Mouse (Mus musculus) olfactory bulb, adult 2 months (tissue): ENCODE data around the gene Gm39566. TPM values are rescaled to one million over a fixed set of nuclear protein-coding genes. Genes with fewer than 3 reads are reported as not detected.
A peak's percentile ranks its signal among the peaks of the same experiment; 100 is the strongest.

ENCODE experiments used
- H3K27ac ChIP-seq: fragments of 200-500 bp; 2 replicates; pipeline ENCODE4 v1.5.1; 2012; ENCODE audit warnings: low read depth, low read length; ENCODE audit not compliant: insufficient read depth
- H3K4me1 ChIP-seq: fragments of 200-500 bp; 2 replicates; pipeline ENCODE4 v1.6.1; 2012; ENCODE audit warnings: low read length; ENCODE audit not compliant: control insufficient read depth, insufficient read depth
- H3K4me3 ChIP-seq: fragments of 200-500 bp; 2 replicates; pipeline ENCODE4 v1.5.1; 2012; ENCODE audit warnings: mild to moderate bottlenecking, low read depth, low read length, moderate library complexity; ENCODE audit not compliant: insufficient read depth
- CTCF ChIP-seq: fragments of 200-500 bp; IDR thresholded peaks from 2 replicates; pipeline ENCODE4 v1.5.1; 2012; ENCODE audit warnings: low read depth, mild to moderate bottlenecking, low read length, moderate library complexity; ENCODE audit not compliant: insufficient read depth
- POLR2A ChIP-seq: fragments of 200-500 bp; IDR thresholded peaks from 2 replicates; pipeline ENCODE4 v1.6.1; 2012; ENCODE audit warnings: mild to moderate bottlenecking, low read depth, low read length, moderate library complexity; ENCODE audit not compliant: insufficient read depth
- WGBS: fragments of 180-500 bp; shearing (Covaris S2); methylation state at CpG from one replicate; pipeline ENCODE4 v1.1.7; 2018; 5-methylcytosine and 5-hydroxymethylcytosine counted together
- polyA plus RNA-seq: library from polyadenylated mRNA; stranded (reverse); fragments of >200 nt; gene quantifications from 2 replicates; pipeline ENCODE4 v1.2.4, GENCODE M21; 2012; ENCODE audit warnings: low replicate concordance; ENCODE audit not compliant: missing spikeins, insufficient read depth, insufficient read length

Gene Gm39566
- polyA plus RNA-seq, 1 experiment = not detected

- H3K4me3 ChIP-seq = no peak overlapping the region
- 63% methylated on average over 10 of the region's 10 CpGs for WGBS
- H3K4me1 ChIP-seq = peaks cover 15% of the 10 kb centered on the region
- no peak for TF ChIP-seq POLR2A
- TF ChIP-seq CTCF = no peak
- H3K27ac ChIP-seq = no peak overlapping the region
Observed at GRCm38 (mm10) chr11:69775716-69776115, 39.4 kb downstream of the Gm39566 start.

GRCm38 (mm10) chr11:69774961-69775360, 40.1 kb downstream of the Gm39566 start:
- H3K27ac ChIP-seq = no peak overlapping the region
- 62% methylated on average over 5 of the region's 5 CpGs for WGBS
- no peak overlapping the region for H3K4me3 ChIP-seq

DNA sequence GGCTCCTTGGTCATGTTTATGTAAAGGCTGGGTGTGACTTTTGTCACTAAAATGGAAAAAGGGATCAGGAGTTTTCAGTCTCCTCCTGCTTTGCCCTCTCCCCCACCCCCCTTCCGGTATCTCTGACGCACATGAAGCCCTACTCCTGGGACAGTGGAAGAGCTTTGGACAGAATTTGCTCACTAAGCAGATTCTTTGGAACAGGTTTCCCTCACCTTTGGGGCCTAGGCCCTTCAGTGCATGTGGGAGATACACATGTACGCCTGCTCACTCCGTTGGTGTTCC, 47.5 kb downstream of the Gm39566 start:
- Histone ChIP-seq H3K27ac (no peak overlapping the region), H3K4me3 (peak overlapping the region; percentile 99; the same call in 1 of the 2 replicates)

More at GRCm38 (mm10) chr11:69774961-69775360, 40.1 kb downstream of the Gm39566 start:
- TF ChIP-seq CTCF (no peak), POLR2A (no peak)
- H3K4me1 ChIP-seq = peaks cover 15% of the 10 kb centered on the region

GRCm38 (mm10) chr11:69766872-69767624, 48.0 kb downstream of the Gm39566 start:
- H3K4me1 ChIP-seq = peaks cover 23% of the 10 kb centered on the region
- H3K27ac ChIP-seq = peak overlapping the region; percentile 63
- TF ChIP-seq CTCF (no peak), POLR2A (no peak)
- peak overlapping the region; percentile 99 for H3K4me3 ChIP-seq
- WGBS = 47% methylated on average over 13 of the region's 13 CpGs

More for the DNA sequence above, 47.5 kb downstream of the Gm39566 start:
- no peak for TF ChIP-seq CTCF
- TF ChIP-seq POLR2A = no peak
- 52% methylated on average over 4 of the region's 4 CpGs for WGBS
- peaks cover 23% of the 10 kb centered on the region for H3K4me1 ChIP-seq

- WGBS = under 1% methylated on average over 36 of the region's 37 CpGs
- peak overlapping the region; percentile 99 for H3K4me3 ChIP-seq
- TF ChIP-seq POLR2A = 0 out of 2 replicates have a peak, but pooled peaks have one; percentile 24
- TF ChIP-seq CTCF = no peak
- H3K27ac ChIP-seq = peak overlapping the region; percentile 96
- H3K4me1 ChIP-seq = peaks cover 23% of the 10 kb centered on the region
Observed at GRCm38 (mm10) chr11:69766126-69766609, 48.9 kb downstream of the Gm39566 start.

DNA sequence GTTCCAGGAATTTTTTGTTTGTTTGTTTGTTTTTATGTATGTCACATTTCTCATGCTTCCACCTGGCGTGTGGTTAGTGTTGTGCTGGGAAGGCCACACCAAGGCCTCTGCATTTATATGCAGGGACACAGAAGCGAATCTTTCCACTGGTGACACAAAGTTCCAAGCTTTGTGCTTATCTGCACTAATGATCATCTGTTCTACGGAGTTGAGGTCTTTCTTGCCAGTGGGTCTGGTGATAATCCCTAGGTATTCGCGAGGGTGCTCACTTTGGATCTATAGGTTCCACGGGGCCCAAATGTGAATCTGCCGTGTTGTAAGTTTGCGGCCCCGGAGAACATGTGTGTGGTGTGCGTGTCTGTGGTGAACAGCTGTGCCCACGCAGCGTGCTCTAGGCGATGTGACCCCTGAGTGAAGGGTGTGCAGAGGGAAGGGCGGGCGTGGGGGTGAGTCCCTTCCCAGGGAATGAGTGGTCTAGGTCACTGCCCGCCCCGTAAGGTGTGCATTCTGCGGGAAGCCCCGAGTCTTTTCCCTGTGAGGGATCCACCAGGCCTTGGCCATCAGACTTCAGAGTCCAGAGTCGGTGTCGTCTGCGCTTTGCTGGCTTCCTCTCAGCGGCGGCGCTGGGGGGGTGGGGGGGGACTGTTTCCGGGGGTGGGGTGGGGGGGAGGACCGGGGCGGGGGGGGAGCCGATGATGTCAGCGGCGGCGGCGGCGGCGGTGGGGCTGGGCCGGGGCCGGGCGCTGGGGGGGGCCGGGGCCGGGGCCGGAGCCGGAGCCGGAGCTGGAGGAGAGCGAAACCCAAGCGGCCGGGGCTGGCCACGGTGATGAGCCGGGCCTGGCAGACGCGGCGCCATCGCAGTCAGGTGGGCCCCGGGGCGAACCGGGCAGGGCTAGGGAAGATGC, 49.6 kb downstream of the Gm39566 start, which contains the start of gene Zbtb4:
Zbtb4 (plus strand) TSS at position 692 of the 905 bp plus-strand sequence.
- TF ChIP-seq CTCF (no peak), POLR2A (peak; percentile 30; the same call in 1 of the 2 replicates)
- Histone ChIP-seq H3K27ac (peak within 1 kb of the TSS; percentile 96), H3K4me1 (peaks cover 28% of the 10 kb centered on the region), H3K4me3 (peak within 1 kb of the TSS; percentile 99)
- WGBS = 11% methylated on average over 42 of the region's 55 CpGs

DNA sequence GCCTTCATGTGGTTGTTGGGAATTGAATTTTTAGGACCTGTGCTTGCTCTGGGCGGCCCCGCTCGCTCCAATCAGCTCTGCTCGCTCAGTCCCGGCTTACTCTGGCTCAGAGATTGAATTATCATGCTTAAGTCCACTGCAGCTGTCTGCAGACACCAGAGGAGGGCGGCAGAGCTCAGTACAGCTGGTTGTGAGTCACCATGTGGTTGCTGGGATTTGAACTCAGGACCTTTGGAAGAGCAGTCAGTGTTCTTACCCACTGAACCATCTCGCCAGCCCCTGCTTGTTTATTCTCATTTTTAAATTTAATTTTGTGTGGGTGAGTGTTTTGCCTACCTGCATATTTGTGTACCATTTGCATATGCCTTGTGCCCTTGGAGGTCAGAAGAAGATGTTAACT, 51.5 kb downstream of the Gm39566 start:
- TF ChIP-seq CTCF (no peak), POLR2A (no peak)
- H3K4me1 ChIP-seq = peaks cover 32% of the 10 kb centered on the region
- H3K4me3 ChIP-seq = no peak overlapping the region
- H3K27ac ChIP-seq = no peak overlapping the region
- WGBS = 76% methylated on average over 7 of the region's 7 CpGs

- Histone ChIP-seq H3K27ac (no peak within 1 kb of the TSS), H3K4me1 (peaks cover 18% of the 10 kb centered on the region), H3K4me3 (no peak within 1 kb of the TSS)
- TF ChIP-seq CTCF = no peak
- no peak for TF ChIP-seq POLR2A
- WGBS = 81% methylated on average over 1 of the region's 1 CpGs
Observed at GRCm38 (mm10) chr11:69761868-69762267, 53.2 kb downstream of the Gm39566 start, which contains the start of gene Slc35g3. Gene Slc35g3 (minus strand): TSS chr11:69761968.

Other genes starting within 250 kb of the Gm39566 start
- gene Wrap53, start 235.0 kb downstream of the Gm39566 start, polyA plus RNA-seq = not detected in 2 replicates
- gene Trp53, start 234.9 kb downstream of the Gm39566 start, polyA plus RNA-seq = not detected in 2 replicates
- 162 TPM in 1 of 2 replicates, not detected in the other for gene Atp1b2, start 209.4 kb downstream of the Gm39566 start, polyA plus RNA-seq
- gene Shbg, start 197.4 kb downstream of the Gm39566 start, polyA plus RNA-seq = not detected in 2 replicates
- gene Sat2, start 193.3 kb downstream of the Gm39566 start, polyA plus RNA-seq = not detected in 2 replicates
- gene Fxr2, start 182.3 kb downstream of the Gm39566 start, polyA plus RNA-seq = not detected in 2 replicates
- gene Sox15, start 160.0 kb downstream of the Gm39566 start, polyA plus RNA-seq = not detected in 2 replicates
- gene Mpdu1, start 152.7 kb downstream of the Gm39566 start, polyA plus RNA-seq = not detected in 2 replicates
- gene Cd68, start 149.1 kb downstream of the Gm39566 start, polyA plus RNA-seq = not detected in 2 replicates
- 796 TPM in 1 of 2 replicates, not detected in the other for gene Eif4a1, start 142.9 kb downstream of the Gm39566 start, polyA plus RNA-seq
- gene Senp3, start 133.2 kb downstream of the Gm39566 start, polyA plus RNA-seq = not detected in 2 replicates
- not detected in 2 replicates for gene Tnfsf13, start 129.5 kb downstream of the Gm39566 start, polyA plus RNA-seq
- gene Tnfsf12, start 119.4 kb downstream of the Gm39566 start, polyA plus RNA-seq = not detected in 2 replicates
- not detected in 2 replicates for gene Tnfsfm13, start 119.2 kb downstream of the Gm39566 start, polyA plus RNA-seq
- 105 TPM in 2 replicates for gene Polr2a, start 56.7 kb downstream of the Gm39566 start, polyA plus RNA-seq
- not detected in 2 replicates for gene Slc35g3, start 53.3 kb downstream of the Gm39566 start, polyA plus RNA-seq
- gene Zbtb4, start 49.4 kb downstream of the Gm39566 start, polyA plus RNA-seq = 250 TPM in 1 of 2 replicates, not detected in the other
- gene Chrnb1, start 19.4 kb downstream of the Gm39566 start, polyA plus RNA-seq = not detected in 2 replicates
- not detected in 2 replicates for gene Fgf11, start 13.4 kb downstream of the Gm39566 start, polyA plus RNA-seq
- gene Tmem102, start 9.7 kb downstream of the Gm39566 start, polyA plus RNA-seq = not detected in 2 replicates
- gene Spem2, start 3.2 kb upstream of the Gm39566 start, polyA plus RNA-seq = not detected in 2 replicates
- not detected in 2 replicates for gene Spem1, start 6.9 kb upstream of the Gm39566 start, polyA plus RNA-seq
- 82.2 TPM in 1 of 2 replicates, not detected in the other for gene Nlgn2, start 22.5 kb upstream of the Gm39566 start, polyA plus RNA-seq
- not detected in 2 replicates for gene Tmem256, start 23.2 kb upstream of the Gm39566 start, polyA plus RNA-seq
- gene Plscr3, start 31.1 kb upstream of the Gm39566 start, polyA plus RNA-seq = not detected in 2 replicates
- not detected in 2 replicates for gene Tnk1, start 43.4 kb upstream of the Gm39566 start, polyA plus RNA-seq
- gene Tmem95, start 62.7 kb upstream of the Gm39566 start, polyA plus RNA-seq = not detected in 2 replicates
- gene Kctd11, start 66.1 kb upstream of the Gm39566 start, polyA plus RNA-seq = not detected in 2 replicates
- 120 TPM in 1 of 2 replicates, not detected in the other for gene Acap1, start 80.2 kb upstream of the Gm39566 start, polyA plus RNA-seq
- not detected in 2 replicates for gene 2810408A11Rik, start 85.7 kb upstream of the Gm39566 start, polyA plus RNA-seq
- gene Neurl4, start 85.8 kb upstream of the Gm39566 start, polyA plus RNA-seq = not detected in 2 replicates
- gene Gps2, start 98.6 kb upstream of the Gm39566 start, polyA plus RNA-seq = not detected in 2 replicates
- 516 and 653 TPM in 2 replicates for gene Eif5a, start 106.7 kb upstream of the Gm39566 start, polyA plus RNA-seq
- gene Ybx2, start 120.5 kb upstream of the Gm39566 start, polyA plus RNA-seq = not detected in 2 replicates
- not detected in 2 replicates for gene Slc2a4, start 132.9 kb upstream of the Gm39566 start, polyA plus RNA-seq
- not detected in 2 replicates for gene Cldn7, start 149.5 kb upstream of the Gm39566 start, polyA plus RNA-seq
- not detected in 2 replicates for gene Ctdnep1, start 165.9 kb upstream of the Gm39566 start, polyA plus RNA-seq
- gene Elp5, start 167.2 kb upstream of the Gm39566 start, polyA plus RNA-seq = not detected in 2 replicates
- gene Gabarap, start 175.8 kb upstream of the Gm39566 start, polyA plus RNA-seq = not detected in 2 replicates
- not detected in 2 replicates for gene Phf23, start 180.5 kb upstream of the Gm39566 start, polyA plus RNA-seq
- not detected in 2 replicates for gene Dvl2, start 185.3 kb upstream of the Gm39566 start, polyA plus RNA-seq
- gene Acadvl, start 200.1 kb upstream of the Gm39566 start, polyA plus RNA-seq = not detected in 2 replicates
- 210 and 442 TPM in 2 replicates for gene Dlg4, start 201.6 kb upstream of the Gm39566 start, polyA plus RNA-seq
- gene Asgr1, start 238.8 kb upstream of the Gm39566 start, polyA plus RNA-seq = not detected in 2 replicates